Mouse (Mus musculus) MEL (cell line): ENCODE measurements around the gene Hspa12b. TPM values are rescaled to one million over a fixed set of nuclear protein-coding genes. Genes with fewer than 3 reads are reported as not detected.

Experiments used
- DNase-seq: peaks from one replicate; pipeline ENCODE4 v3.0.0; 2011; ENCODE audit warnings: low read depth, low spot score
- H3K27ac ChIP-seq: 2 replicates; pipeline ENCODE4 v1.5.1; 2012; ENCODE audit warnings: low read depth, mild to moderate bottlenecking, control low read depth, low read length, moderate library complexity; ENCODE audit not compliant: control insufficient read depth
- H3K27me3 ChIP-seq, 2 experiments: fragments of 150-350 bp in 1 of 2; sonication (generic) in 1 of 2; 2 replicates each; pipeline ENCODE4 v1.6.1; 2012; ENCODE audit warnings: low read length in 2 of 2, mild to moderate bottlenecking in 2 of 2, improper control_type of control experiment in 1 of 2, moderate library complexity in 1 of 2; ENCODE audit not compliant: insufficient read depth in 2 of 2, control insufficient read depth in 1 of 2
- H3K36me3 ChIP-seq, 2 experiments: 2 replicates each; pipeline ENCODE4 v1.6.1; 2012 to 2014; ENCODE audit warnings: low read length in 2 of 2, improper control_type of control experiment in 1 of 2, inconsistent platforms in 1 of 2, mild to moderate bottlenecking in 1 of 2; ENCODE audit not compliant: insufficient read depth in 2 of 2, control insufficient read depth in 1 of 2
- H3K4me1 ChIP-seq, 2 experiments: fragments of 150-350 bp in 1 of 2; sonication (generic) in 1 of 2; 2 replicates each; pipeline ENCODE4 v1.6.1; 2012; ENCODE audit warnings: low read length in 2 of 2, improper control_type of control experiment in 1 of 2, mild to moderate bottlenecking in 1 of 2; ENCODE audit not compliant: insufficient read depth in 2 of 2, control insufficient read depth in 1 of 2
- H3K4me3 ChIP-seq, 2 experiments: fragments of 150-350 bp in 1 of 2; sonication (generic) in 1 of 2; 2 replicates each; pipeline ENCODE4 v1.5.1; 2012; ENCODE audit warnings: low read depth in 2 of 2, low read length in 2 of 2, mild to moderate bottlenecking in 2 of 2, moderate library complexity in 2 of 2, control low read depth in 1 of 2, improper control_type of control experiment in 1 of 2; ENCODE audit not compliant: control insufficient read depth in 1 of 2, insufficient read depth in 1 of 2
- H3K79me2 ChIP-seq: 2 replicates; pipeline ENCODE4 v1.6.1; 2012; ENCODE audit warnings: mild to moderate bottlenecking, low read length, moderate library complexity; ENCODE audit not compliant: control insufficient read depth, poor library complexity, insufficient read depth
- H3K9ac ChIP-seq: 2 replicates; pipeline ENCODE4 v1.6.1; 2012; ENCODE audit warnings: low read depth, mild to moderate bottlenecking, control low read depth, low read length, moderate library complexity; ENCODE audit not compliant: control insufficient read depth, poor library complexity, severe bottlenecking
- H3K9me3 ChIP-seq: fragments of 150-350 bp; sonication (generic); replicated peaks from 2 replicates; pipeline ENCODE4 v1.6.1; 2012; ENCODE audit warnings: mild to moderate bottlenecking, low read length, improper control_type of control experiment, moderate library complexity; ENCODE audit not compliant: insufficient read depth
- CHD1 ChIP-seq: IDR thresholded peaks from 2 replicates; pipeline ENCODE4 v1.6.1; 2012; ENCODE audit warnings: low read depth, mild to moderate bottlenecking, inconsistent platforms, low read length, improper control_type of control experiment
- CHD2 ChIP-seq: IDR thresholded peaks from 2 replicates; pipeline ENCODE4 v1.6.1; 2011; ENCODE audit warnings: low read length, improper control_type of control experiment
- CTCF ChIP-seq, 3 experiments: IDR thresholded peaks in 2 of 3; conservative IDR thresholded peaks in 1 of 3; 2 replicates each; pipeline ENCODE4 v1.5.1; 2011 to 2012; ENCODE audit warnings: low read length in 3 of 3, low read depth in 2 of 3, mild to moderate bottlenecking in 2 of 3, improper control_type of control experiment in 1 of 3, inconsistent platforms in 1 of 3, mixed read lengths in 1 of 3, moderate library complexity in 1 of 3; ENCODE audit not compliant: control insufficient read depth in 1 of 3, insufficient read depth in 1 of 3, poor library complexity in 1 of 3, severe bottlenecking in 1 of 3
- E2F4 ChIP-seq: IDR thresholded peaks from 2 replicates; pipeline ENCODE4 v1.6.1; 2011; ENCODE audit warnings: low read depth, low read length, improper control_type of control experiment, borderline replicate concordance
- ETS1 ChIP-seq: IDR thresholded peaks from 2 replicates; pipeline ENCODE4 v1.6.1; 2012; ENCODE audit warnings: low read depth, mild to moderate bottlenecking, inconsistent platforms, low read length, improper control_type of control experiment, moderate library complexity
- KAT2A ChIP-seq: conservative IDR thresholded peaks from 2 replicates; pipeline ENCODE4 v1.6.1; 2012; ENCODE audit warnings: low read depth, low read length, improper control_type of control experiment, inconsistent platforms
- MAX ChIP-seq: IDR thresholded peaks from 2 replicates; pipeline ENCODE4 v1.6.1; 2011; ENCODE audit warnings: low read length, improper control_type of control experiment
- MEF2A ChIP-seq: IDR thresholded peaks from 2 replicates; pipeline ENCODE4 v1.6.1; 2014; ENCODE audit warnings: low read depth, mild to moderate bottlenecking, inconsistent platforms, low read length, improper control_type of control experiment; ENCODE audit not compliant: poor library complexity, insufficient replicate concordance, severe bottlenecking; ENCODE audit errors: extremely low read depth
- MXI1 ChIP-seq: IDR thresholded peaks from 2 replicates; pipeline ENCODE4 v1.6.1; 2011; ENCODE audit warnings: mild to moderate bottlenecking, low read depth, low read length, improper control_type of control experiment
- MYB ChIP-seq: IDR thresholded peaks from 2 replicates; pipeline ENCODE4 v1.6.1; 2011; ENCODE audit warnings: mild to moderate bottlenecking, low read depth, low read length, improper control_type of control experiment
- RAD21 ChIP-seq: IDR thresholded peaks from 2 replicates; pipeline ENCODE4 v1.6.1; 2011; ENCODE audit warnings: mild to moderate bottlenecking, low read depth, low read length, improper control_type of control experiment
- SMC3 ChIP-seq: IDR thresholded peaks from 2 replicates; pipeline ENCODE4 v1.6.1; 2011; ENCODE audit warnings: low read depth, low read length, improper control_type of control experiment
- USF1 ChIP-seq: IDR thresholded peaks from 2 replicates; pipeline ENCODE4 v1.6.1; 2014; ENCODE audit warnings: low read depth, mild to moderate bottlenecking, inconsistent platforms, low read length, improper control_type of control experiment, moderate library complexity
- USF2 ChIP-seq, 2 experiments: IDR thresholded peaks; 2 replicates each; pipeline ENCODE4 v1.6.1; 2011 to 2012; ENCODE audit warnings: improper control_type of control experiment in 2 of 2, low read length in 2 of 2, borderline replicate concordance in 1 of 2, inconsistent platforms in 1 of 2, low read depth in 1 of 2, mild to moderate bottlenecking in 1 of 2; ENCODE audit not compliant: insufficient read depth in 1 of 2
- ZC3H11A ChIP-seq: IDR thresholded peaks from 2 replicates; pipeline ENCODE4 v1.6.1; 2012; ENCODE audit warnings: low read depth, mild to moderate bottlenecking, inconsistent platforms, low read length, improper control_type of control experiment
- ZMIZ1 ChIP-seq: IDR thresholded peaks from 2 replicates; pipeline ENCODE4 v1.6.1; 2012; ENCODE audit warnings: low read depth, mild to moderate bottlenecking, inconsistent platforms, low read length, improper control_type of control experiment, moderate library complexity
- polyA plus RNA-seq, 2 experiments: library from polyadenylated mRNA; stranded (reverse) in 1 of 2; unstranded in 1 of 2; fragments of >175 nt in 1 of 2; fragments of >200 nt in 1 of 2; gene quantifications; 2 replicates each; pipeline versions ENCODE4 v1.2.1 to v1.2.4; 2012; ENCODE audit warnings: low replicate concordance in 2 of 2, low read depth in 1 of 2; ENCODE audit not compliant: insufficient read length in 2 of 2, insufficient read depth in 1 of 2, missing spikeins in 1 of 2
- total RNA-seq: library from RNA; depleted of rRNA; stranded (reverse); fragments of 300-350 nt; gene quantifications from 2 replicates; pipeline ENCODE4 v1.2.3, GENCODE M21; 2012

The Hspa12b gene
- total and polyA plus RNA-seq, 3 experiments, result 0.04 to 1.2 TPM; not detected in 1

GRCm38 (mm10) chr2:131097087-131097486, 30.0 kb upstream of the Hspa12b start:
- Histone ChIP-seq H3K4me3 (no peak overlapping the region), H3K36me3 (peaks cover 0 to 4% of the 10 kb centered on the region in 2 experiments; a peak in 2 of 4 replicates), H3K27me3 (no peaks in the 10 kb centered on the region), H3K9ac (no peak overlapping the region), H3K4me1 (peaks cover 0 to 9% of the 10 kb centered on the region in 2 experiments; a peak in 3 of 4 replicates), H3K27ac (no peak overlapping the region)
- DNase-seq, result no peak
- TF ChIP-seq MXI1, result no peak
- no peak for TF ChIP-seq MAX
- TF ChIP-seq CHD2, result no peak
- TF ChIP-seq ZC3H11A, result no peak
- TF ChIP-seq CHD1, result no peak
- no peak for TF ChIP-seq KAT2A
- no peak for TF ChIP-seq ZMIZ1
- TF ChIP-seq MYB, result no peak
- TF ChIP-seq, all 39 proteins: peak for 0
- Histone ChIP-seq H3K79me2 (no peaks in the 10 kb centered on the region), H3K9me3 (no peaks in the 10 kb centered on the region)

- Histone ChIP-seq H3K9ac (no peak overlapping the region), H3K9me3 (no peaks in the 10 kb centered on the region), H3K36me3 (no peaks in the 10 kb centered on the region), H3K79me2 (no peaks in the 10 kb centered on the region), H3K4me3 (no peak overlapping the region)
- peak; percentile 44 for DNase-seq
- TF ChIP-seq MEF2A, result no peak
- no peak for TF ChIP-seq USF1
- TF ChIP-seq USF2 (IDR thresholded peaks at IDR 0.05; ENCODE audit: borderline replicate concordance in 1 of 2, insufficient read depth in 1 of 2, low read depth in 1 of 2, low read length in 2 of 2), result no peak
- TF ChIP-seq ZC3H11A, result peak; percentile 47
- TF ChIP-seq E2F4, result no peak
- peak; percentile 61 for TF ChIP-seq RAD21
- TF ChIP-seq ETS1, result no peak
- TF ChIP-seq CTCF (IDR thresholded peaks at IDR 0.05 in 2 of 3, conservative IDR thresholded peaks at IDR 0.05 in 1 of 3; ENCODE audit: control insufficient read depth in 1 of 3, insufficient read depth in 1 of 3, low read depth in 2 of 3, low read length in 3 of 3, poor library complexity in 1 of 3, severe bottlenecking in 1 of 3), result peak in 2 of 3 experiments; percentile 5 to 55; a peak in 2 of 6 replicates
- peak; percentile 56 for TF ChIP-seq SMC3
- TF ChIP-seq, all 39 proteins: peak for 4
- Histone ChIP-seq H3K27ac (no peak overlapping the region), H3K27me3 (peaks cover 0 to 1% of the 10 kb centered on the region in 2 experiments; a peak in 1 of 4 replicates), H3K4me1 (no peaks in the 10 kb centered on the region)
These were observed 25.6 kb upstream of the Hspa12b start for GRCm38 (mm10) chr2:131101530-131101929.
